Mouse (Mus musculus) lung, adult 2 months (tissue): ENCODE measurements at regions not wholly inside any gene's neighbourhood (a gene's known extent, or its start where the extent isn't known, plus 50 kb on each side); places are given as distances from the start of the nearest gene placed in this dataset.

Experiments
- DNase-seq: peaks from one replicate; pipeline ENCODE4 v3.0.0; 2022
- H3K4me1 ChIP-seq: fragments of 200-500 bp; 2 replicates; pipeline ENCODE4 v1.6.1; 2011; ENCODE audit warnings: low read length; ENCODE audit not compliant: control insufficient read depth, insufficient read depth
- H3K4me3 ChIP-seq: fragments of 200-500 bp; replicated peaks from 2 replicates; pipeline ENCODE3; 2011; ENCODE audit warnings: low read depth, mild to moderate bottlenecking, control low read depth, low read length; ENCODE audit errors: extremely low read depth
- CTCF ChIP-seq: fragments of 200-500 bp; IDR thresholded peaks from 2 replicates; pipeline ENCODE4 v1.5.1; 2011; ENCODE audit warnings: mild to moderate bottlenecking, low read length, control low read depth; ENCODE audit not compliant: insufficient read depth
- POLR2A ChIP-seq: fragments of 200-500 bp; IDR thresholded peaks from 2 replicates; pipeline ENCODE4 v1.6.1; 2011; ENCODE audit warnings: low read depth, mild to moderate bottlenecking, control low read depth, low read length, borderline replicate concordance; ENCODE audit errors: extremely low read depth
- WGBS: fragments of 180-500 bp; shearing (Covaris S2); methylation state at CpG from one replicate; pipeline ENCODE4 v1.1.7; 2018; 5-methylcytosine and 5-hydroxymethylcytosine counted together

DNA sequence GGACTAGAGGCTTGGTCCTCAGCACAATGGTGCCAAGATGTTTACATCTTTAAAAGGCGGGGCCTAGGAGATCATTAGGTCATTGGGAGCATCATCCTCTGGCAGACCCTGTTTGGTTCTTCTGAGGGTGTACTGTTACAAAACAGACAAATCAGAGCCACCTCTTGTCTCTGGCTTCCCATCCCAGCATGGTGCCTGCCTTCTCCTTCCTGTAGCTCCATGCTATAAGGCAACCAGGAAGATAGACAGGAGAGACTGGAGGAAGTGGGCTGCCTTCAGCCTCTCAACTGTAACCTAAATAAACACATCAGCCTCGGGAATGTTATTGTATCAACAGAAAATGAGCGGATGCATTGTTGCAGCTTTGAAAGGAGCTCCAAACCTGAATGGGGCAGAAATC, 529.8 kb upstream of the Gm765 start:
- no peak for DNase-seq
- no peak for TF ChIP-seq CTCF
- TF ChIP-seq POLR2A, result no peak
- Histone ChIP-seq H3K4me3 (no peak overlapping the region), H3K4me1 (no peaks in the 10 kb centered on the region)
- 42% methylated on average over 3 of the region's 3 CpGs for WGBS

DNA sequence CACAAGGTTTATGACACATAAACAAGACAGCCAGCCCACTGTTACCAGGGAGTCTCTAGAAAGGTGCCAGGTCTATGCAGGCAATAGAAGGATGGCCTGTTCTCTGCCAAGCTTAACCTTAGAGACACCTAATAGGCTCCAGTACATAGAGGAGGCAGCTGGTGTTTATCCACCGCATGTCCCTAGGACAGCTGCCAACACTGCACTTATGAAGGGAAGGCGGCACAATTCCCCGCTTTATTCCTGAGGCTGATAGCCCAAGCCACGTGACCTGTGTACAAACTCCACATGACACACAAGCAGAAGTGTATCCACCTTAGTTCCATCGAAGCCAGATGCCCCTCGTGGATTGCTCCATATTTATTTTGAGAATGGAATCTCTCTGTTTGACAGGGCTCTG, 527.2 kb upstream of the Gm765 start:
- TF ChIP-seq POLR2A (no peak), CTCF (no peak)
- 69% methylated on average over 6 of the region's 6 CpGs for WGBS
- H3K4me3 ChIP-seq, result no peak overlapping the region
- no peaks in the 10 kb centered on the region for H3K4me1 ChIP-seq
- no peak for DNase-seq

DNA sequence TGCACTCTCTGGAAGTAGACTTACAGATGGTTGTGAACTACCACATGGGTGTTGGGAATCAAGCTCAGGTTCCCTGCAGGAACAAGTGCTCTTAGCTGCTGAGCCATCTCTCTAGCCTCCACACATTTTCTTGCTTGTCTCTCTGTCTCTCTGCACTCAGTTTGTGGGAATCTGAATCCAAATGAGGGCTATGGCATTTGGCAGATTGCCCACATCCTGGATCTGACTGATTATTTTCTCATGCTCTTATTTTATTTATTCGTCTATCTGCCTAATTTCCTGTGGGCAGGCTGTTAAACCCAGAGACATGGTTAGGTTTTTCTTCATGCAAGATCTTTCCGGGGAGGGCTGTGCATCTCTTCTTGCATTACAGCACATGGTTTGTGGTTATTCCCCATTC, 521.8 kb upstream of the Gm765 start:
- Histone ChIP-seq H3K4me3 (no peak overlapping the region), H3K4me1 (no peaks in the 10 kb centered on the region)
- TF ChIP-seq POLR2A (no peak), CTCF (no peak)
- no peak for DNase-seq
- WGBS, result 46% methylated on average over 2 of the region's 2 CpGs

DNA sequence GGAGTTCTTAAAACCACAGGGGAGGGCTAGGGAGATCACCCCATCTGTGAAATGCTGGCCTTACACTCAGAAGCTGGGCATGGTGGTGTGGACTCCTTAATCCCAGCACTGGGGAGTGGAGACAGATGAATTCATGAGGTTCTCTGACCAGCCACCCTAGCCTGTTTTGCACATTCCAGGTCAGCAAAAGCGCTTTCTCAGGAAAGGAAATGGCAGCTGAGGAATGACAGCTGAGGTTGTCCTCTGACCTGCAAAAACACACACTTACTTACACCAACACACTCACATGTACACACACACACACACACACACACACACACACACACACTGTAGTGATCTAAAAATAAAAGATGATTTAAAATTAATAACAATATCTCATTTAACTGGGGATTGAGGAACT, 513.4 kb upstream of the Gm765 start:
- WGBS, result 89% methylated on average over 1 of the region's 1 CpGs
- DNase-seq, result no peak
- no peak overlapping the region for H3K4me3 ChIP-seq
- TF ChIP-seq POLR2A, result no peak
- no peak for TF ChIP-seq CTCF
- no peaks in the 10 kb centered on the region for H3K4me1 ChIP-seq

- no peak for TF ChIP-seq POLR2A
- TF ChIP-seq CTCF, result no peak
- Histone ChIP-seq H3K4me1 (no peaks in the 10 kb centered on the region), H3K4me3 (no peak overlapping the region)
- WGBS, result 82% methylated on average over 2 of the region's 2 CpGs
- DNase-seq, result no peak
Measured at GRCm38 (mm10) chr6:98850906-98851305, 508.4 kb upstream of the Gm765 start.

DNA sequence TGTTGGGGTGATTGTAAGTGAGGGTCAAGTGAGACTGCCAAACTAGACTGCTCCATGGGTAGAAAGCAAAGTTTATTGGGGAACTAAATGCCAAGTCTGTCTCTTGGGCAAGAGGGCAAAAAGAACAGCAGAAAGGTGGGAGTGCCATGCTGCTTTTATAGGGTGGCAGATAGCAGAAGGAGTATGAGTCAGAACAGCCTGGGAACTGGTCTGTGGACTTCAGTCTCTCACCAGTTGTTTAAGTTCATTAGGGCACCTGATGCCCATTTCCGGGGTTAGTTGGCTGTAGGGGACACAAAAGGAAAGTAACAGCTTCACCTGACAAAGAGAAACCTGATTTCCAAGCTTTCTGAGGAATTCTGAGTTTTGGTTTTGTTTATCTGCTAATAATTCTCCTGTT, 506.3 kb upstream of the Gm765 start:
- TF ChIP-seq POLR2A, result no peak
- TF ChIP-seq CTCF, result no peak
- WGBS, result 100% methylated on average over 1 of the region's 1 CpGs

GRCm38 (mm10) chr6:98846001-98846695, 503.6 kb upstream of the Gm765 start:
- no peaks in the 10 kb centered on the region for H3K4me1 ChIP-seq
- TF ChIP-seq CTCF (no peak), POLR2A (no peak)
- no peak for DNase-seq
- no peak overlapping the region for H3K4me3 ChIP-seq
- WGBS, result 36% methylated on average over 5 of the region's 5 CpGs

More for the DNA sequence above, 506.3 kb upstream of the Gm765 start:
- no peak overlapping the region for H3K4me3 ChIP-seq
- no peaks in the 10 kb centered on the region for H3K4me1 ChIP-seq
- DNase-seq, result no peak

GRCm38 (mm10) chr6:98843598-98843997, 501.0 kb upstream of the Gm765 start:
- TF ChIP-seq CTCF (no peak), POLR2A (no peak)
- no peak for DNase-seq
- 67% methylated on average over 5 of the region's 5 CpGs for WGBS
- H3K4me1 ChIP-seq, result no peaks in the 10 kb centered on the region
- no peak overlapping the region for H3K4me3 ChIP-seq

DNA sequence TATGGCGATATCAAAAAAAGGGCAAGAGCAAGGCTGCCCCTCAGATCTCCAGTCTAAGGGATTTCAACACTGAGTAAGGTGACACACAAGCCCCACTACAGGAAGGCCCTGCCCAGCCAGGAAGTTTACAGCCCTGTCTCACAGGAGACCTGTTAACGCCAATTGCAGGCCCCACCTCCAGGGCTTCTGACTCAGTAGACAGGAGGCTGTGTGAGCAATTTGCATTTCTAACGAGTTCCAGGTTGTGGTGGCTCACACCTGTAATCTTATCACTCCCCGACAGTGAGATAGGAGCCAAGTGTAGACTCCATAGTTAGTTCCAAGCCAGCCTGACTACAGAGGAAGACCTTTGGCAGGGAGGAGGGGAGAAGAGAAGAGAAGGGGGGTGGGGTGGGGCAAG, 500.4 kb upstream of the Gm765 start:
- TF ChIP-seq CTCF (no peak), POLR2A (no peak)
- Histone ChIP-seq H3K4me3 (no peak overlapping the region), H3K4me1 (no peaks in the 10 kb centered on the region)
- 52% methylated on average over 4 of the region's 4 CpGs for WGBS
- DNase-seq, result no peak

DNA sequence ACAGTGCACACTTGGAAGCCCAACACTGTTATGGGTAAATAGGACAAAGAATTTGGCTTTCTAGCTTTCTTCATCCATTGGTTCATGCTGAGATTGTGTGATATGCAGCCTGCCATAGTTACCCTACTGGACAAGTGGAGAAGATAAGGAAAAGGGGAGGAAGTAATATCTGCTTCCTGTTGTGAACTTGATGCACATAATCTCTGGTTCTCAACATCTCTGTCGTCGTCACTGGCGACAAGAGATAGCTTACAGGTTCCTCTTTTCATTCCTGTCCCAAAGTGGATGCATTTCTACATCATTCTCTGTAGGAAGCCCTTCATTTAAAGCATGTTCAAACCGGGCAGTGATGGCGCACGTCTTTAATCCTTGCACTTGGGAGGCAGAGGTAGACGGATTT, 491.4 kb upstream of the Gm765 start:
- WGBS, result 79% methylated on average over 7 of the region's 7 CpGs
- no peaks in the 10 kb centered on the region for H3K4me1 ChIP-seq
- DNase-seq, result no peak
- H3K4me3 ChIP-seq, result no peak overlapping the region
- TF ChIP-seq POLR2A (no peak), CTCF (no peak)

DNA sequence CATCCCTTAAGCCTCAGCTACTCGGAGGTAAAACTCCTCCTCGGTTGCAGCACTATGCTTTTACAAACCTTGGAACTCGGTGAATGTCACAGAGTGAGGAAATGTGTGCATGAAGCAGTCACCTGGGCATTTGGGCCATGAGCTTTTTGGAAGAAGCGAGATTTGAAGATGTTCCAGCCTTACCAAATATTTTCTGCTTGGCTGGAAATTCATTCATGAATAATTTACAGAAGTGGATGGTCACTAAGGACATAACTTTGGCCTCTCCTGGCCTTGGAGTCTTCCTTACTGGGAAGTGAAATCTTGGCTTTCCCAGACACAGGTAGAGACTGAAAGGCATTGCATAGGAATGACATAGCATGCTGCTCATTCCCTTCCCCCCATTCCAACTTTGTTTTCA, 487.6 kb upstream of the Gm765 start:
- TF ChIP-seq POLR2A (no peak), CTCF (no peak)
- Histone ChIP-seq H3K4me3 (no peak overlapping the region), H3K4me1 (no peaks in the 10 kb centered on the region)
- no peak for DNase-seq
- 47% methylated on average over 4 of the region's 4 CpGs for WGBS
